Mouse (Mus musculus) duodenum, adult 2 months (tissue): Measurements from ENCODE around the gene Coa5. TPM values are rescaled to one million over a fixed set of nuclear protein-coding genes. Genes with fewer than 3 reads are reported as not detected.

ENCODE experiments used
- polyA plus RNA-seq: library from polyadenylated mRNA; depleted of rRNA; stranded (reverse); fragments of >200 nt; gene quantifications from 2 replicates; pipeline ENCODE4 v1.2.3, GENCODE M21; 2012; ENCODE audit warnings: low replicate concordance; rRNA removed

Coa5 gene
- 23.7 and 24.7 TPM in 2 replicates for polyA plus RNA-seq

GRCm38 (mm10) chr1:37429366-37430296, at the start of gene Coa5, which contains the start of gene Unc50:
Gene Coa5 (minus strand): TSS chr1:37430103.
Gene Unc50 (plus strand): TSS chr1:37430139.

Other genes starting within 250 kb of the Coa5 start
- gene Cnga3, start 215.7 kb downstream of the Coa5 start, polyA plus RNA-seq = 0.21 TPM in 1 of 2 replicates, not detected in the other
- 8.7 and 11.4 TPM in 2 replicates for gene Inpp4a, start 130.2 kb downstream of the Coa5 start, polyA plus RNA-seq
- 61.3 and 67.6 TPM in 2 replicates for gene Unc50, start within 50 bp of the Coa5 start, polyA plus RNA-seq
- 22.3 and 31.9 TPM in 2 replicates for gene Mgat4a, start 110.9 kb upstream of the Coa5 start, polyA plus RNA-seq